Mouse (Mus musculus) brain, adult 2 months (tissue): ENCODE results near the gene Zfp148.

ENCODE experiments used
- DNase-seq: peaks from one replicate; pipeline ENCODE4 v3.0.0; 2011; ENCODE audit warnings: low read depth, low spot score

Gene Zfp148

DNA sequence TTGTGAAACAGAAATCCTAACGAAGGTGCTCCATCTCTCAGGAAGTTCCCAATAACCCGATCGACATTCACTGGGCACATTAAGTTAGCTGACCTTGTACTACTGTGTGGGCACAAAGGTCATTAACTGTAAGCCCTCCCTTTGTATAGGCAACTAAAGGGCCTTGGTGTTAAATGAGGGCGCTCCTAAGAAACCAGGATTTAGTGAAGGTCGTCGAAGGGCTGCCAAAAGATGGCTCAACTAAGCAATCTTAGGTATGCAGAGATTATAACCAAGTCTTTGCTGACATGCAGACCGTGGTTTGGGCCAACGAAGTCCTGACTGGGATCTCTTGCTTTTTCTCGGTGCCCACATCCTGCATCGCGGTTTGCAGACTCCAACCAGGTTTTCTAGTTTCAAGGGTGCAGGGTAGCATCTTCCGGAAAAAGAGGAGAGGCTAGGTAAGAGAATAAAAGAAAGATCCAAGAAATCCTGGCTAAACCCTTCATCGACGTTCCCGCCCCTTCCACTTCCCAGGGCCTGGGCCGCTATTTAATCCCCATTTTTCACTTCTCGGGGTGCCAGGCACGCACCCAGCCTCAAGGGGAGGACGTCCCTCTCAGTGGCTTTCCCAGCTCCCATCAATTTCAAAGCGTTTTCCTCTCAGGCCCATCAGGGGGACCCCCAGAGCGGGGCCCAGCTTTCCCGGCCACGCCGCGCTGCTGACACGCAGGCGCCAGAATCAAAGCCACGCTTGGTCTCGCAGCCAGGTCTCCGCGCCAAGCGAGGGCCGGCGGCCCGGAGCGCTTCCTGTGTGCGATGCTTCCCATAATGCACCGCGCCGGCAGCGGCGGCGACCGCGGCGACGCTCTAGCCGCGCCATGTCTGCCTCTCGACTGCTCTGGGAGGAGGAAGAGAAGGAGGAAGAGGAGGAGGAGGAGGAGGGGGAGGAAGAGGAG, at the start of gene Zfp148:
TSS of gene Zfp148 (plus strand) at position 893 of the 938 bp plus-strand sequence.
- DNase-seq, result peak; percentile 98

DNA sequence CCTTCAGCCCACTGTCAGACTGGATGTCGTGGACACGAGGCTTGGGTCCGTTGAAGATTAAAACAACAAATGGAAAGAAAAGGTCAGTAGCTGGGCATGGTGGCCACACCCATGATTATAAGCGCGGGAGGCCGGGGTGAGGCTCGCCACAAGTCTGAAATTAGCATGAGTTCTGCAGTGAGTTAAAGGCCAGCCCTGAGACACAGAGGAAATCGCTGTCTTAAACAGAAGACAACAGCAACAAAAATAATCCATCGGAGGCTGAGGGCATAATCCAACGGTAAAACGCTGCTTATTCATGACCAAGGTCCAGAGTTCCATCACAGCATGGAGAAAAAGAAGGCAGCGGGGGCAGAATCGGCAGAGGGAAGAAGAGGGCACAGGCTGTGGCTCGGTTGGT, 47.6 kb upstream of the Zfp148 start:
- DNase-seq, result no peak

DNA sequence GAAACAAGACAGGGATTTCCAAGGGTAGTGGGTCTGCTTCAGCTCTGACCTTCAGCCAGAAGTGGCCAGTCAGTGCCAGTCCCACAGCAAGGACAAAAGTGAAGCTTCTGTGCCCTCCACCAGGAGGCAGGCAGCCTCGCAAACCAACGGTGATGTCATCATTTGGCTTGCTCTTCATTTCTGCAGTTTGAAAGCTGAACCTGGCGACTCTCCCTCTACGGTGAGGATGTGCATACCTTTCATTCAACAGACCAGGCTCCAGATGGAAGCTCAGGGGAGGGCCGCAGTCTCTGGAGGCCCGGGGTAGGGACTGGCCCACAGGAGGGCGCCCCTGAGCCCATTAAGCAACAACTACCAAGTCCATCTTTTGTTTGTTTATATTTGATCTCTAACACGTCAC, 43.5 kb upstream of the Zfp148 start:
- peak; percentile 98 for DNase-seq

DNA sequence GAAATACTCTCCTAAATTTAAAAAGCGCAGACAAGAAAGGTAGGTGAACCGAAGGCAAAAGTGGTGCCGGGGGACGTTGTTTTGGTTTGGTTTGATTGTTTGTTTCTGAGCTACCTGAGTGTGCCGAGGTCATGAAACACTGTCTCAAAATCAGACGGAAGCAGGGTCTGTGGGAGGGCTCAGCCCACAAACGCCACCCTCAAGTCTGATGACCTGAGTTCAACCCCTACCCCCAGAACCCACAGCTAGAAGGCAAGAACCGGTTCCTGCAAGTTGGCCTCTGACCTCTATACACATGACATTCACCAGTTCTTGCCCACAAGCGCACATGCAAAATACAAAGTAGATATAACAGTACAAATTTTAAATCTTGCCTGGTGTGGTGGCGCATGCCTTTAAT, 43.0 kb upstream of the Zfp148 start:
- DNase-seq, result no peak

DNA sequence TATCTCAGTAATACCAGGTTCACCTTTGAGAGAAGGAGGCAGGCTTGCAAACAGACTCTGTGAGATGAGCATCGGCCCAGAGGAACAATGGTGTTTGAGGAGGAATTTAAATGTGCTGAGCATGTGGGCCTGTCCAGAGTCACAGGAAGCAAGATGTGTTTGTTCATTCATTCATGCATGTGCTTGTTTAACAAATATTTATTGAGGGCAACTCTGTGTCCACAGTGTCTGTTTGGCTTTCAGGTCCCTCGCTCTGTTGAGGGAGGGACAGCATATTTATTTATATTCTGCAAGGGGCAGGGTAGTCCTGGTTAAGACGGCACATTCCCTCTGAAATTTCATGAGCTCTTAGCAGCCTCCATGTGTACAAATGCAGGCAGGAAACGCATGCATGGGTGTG, 42.1 kb upstream of the Zfp148 start:
- DNase-seq, result no peak

DNA sequence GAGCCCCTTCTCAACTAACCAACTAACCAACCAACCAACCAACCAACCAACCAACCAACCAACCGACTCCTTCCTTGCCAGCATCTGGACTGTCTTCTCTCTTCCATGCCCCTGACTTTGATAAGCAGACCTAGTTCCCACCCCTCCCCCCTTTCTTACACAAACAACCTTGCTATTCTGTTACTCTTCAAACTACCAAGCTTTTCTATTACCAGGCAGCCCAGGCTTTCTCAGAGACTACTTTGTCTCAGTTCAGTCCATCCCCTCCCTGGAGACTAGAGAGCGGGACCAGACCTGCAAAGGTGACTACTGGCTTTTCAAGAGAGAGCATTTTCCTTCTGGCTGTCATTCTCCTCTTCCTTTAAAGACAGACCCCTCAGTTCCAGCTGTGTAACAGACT, 41.2 kb upstream of the Zfp148 start:
- no peak for DNase-seq

DNA sequence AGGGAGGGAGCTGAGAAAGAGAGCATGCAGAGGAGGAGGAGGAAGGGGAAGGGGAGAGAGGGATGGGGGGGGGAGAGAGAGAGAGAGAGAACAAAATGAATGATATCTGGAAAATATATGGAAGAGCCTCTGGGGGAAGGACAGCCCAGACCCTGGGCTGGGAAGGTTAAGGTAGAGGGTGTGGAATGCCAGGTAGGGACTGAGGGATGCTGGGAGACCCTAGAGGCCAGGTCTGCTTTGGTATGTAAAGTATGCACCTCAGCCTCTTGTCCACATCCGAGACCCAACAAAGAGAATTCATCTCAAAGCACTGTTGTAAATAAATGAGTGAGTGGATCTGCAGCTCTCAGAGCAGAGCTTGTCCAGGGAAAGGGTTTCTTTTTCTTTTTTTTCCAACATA, 38.3 kb upstream of the Zfp148 start:
- DNase-seq, result no peak

DNA sequence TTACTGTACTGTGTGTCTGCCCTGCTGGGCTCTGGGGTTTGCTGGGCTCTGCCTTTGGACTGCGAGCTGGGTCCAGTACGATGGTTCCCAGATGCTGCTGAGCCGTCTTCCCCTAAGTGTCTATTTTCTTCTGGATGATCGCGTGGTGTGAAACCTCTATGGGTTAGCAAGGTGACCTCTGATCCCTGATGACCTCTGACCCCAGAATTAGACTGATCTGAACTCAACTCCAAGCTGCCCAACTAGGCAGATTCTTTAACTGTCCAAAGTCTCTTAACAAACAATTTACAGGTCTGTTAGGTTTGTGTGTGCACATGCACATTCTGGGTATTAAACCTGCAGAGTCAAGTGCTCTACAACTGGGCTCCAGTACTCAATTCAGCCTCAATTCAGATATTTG, 37.5 kb upstream of the Zfp148 start:
- DNase-seq, result no peak

DNA sequence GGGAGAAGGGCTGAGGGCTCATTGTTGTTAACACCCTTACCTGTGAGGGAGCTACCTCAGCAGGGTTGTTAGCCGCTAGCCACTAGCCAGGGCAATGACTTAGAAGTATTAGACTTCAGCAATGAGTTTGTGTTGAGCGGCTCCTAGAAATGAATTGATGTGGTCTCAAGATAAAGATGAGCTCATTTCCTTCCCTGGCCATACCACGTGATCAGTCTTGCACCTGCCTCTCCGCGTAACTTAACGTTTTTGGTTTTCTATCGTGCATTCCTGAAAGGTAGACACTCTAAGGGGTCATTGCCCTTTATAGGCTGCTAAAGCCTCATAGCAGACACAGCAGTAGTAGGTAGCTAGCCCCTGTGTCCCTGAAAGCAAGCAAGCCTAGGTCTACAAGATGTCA, 37.0 kb upstream of the Zfp148 start:
- no peak for DNase-seq

DNA sequence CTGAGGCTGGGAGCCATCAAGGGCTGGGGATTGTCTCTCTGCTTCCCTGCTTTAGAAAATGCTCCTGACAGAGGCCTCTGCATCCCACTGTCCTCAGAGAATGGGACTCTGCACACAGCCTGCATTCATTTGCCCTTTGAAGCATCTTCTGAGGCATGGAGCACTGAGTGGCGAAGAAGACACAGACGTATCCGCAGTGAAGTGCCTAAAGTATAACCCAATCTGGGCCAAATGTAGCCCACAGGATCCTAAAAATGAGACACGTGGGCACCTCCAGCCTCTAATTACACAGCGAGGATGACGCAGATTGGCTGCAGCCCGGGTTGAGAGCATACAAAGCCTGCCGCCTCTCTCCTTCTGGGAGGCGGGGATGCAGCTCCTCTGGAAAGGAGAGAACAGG, 36.3 kb upstream of the Zfp148 start:
- peak; percentile 94 for DNase-seq

DNA sequence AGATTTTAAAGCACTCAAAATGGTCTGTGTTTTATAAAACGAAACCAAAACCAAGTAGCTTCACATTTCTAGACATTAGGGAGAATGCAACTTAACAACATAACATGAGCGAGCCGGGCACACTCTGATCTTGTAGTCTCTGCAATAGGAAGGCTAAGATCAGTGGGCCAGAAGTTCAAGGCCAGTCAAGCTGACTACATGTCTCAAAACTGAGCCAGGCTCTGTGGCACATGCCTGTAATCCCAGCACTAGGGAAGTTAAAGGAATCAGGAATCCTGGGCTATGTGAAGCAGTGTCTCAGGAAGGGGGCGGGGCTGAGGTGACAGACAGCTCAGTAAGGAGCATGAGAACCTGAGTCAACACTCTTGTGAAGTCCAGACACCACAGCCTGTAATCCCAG, 35.8 kb upstream of the Zfp148 start:
- peak; percentile 51 for DNase-seq

DNA sequence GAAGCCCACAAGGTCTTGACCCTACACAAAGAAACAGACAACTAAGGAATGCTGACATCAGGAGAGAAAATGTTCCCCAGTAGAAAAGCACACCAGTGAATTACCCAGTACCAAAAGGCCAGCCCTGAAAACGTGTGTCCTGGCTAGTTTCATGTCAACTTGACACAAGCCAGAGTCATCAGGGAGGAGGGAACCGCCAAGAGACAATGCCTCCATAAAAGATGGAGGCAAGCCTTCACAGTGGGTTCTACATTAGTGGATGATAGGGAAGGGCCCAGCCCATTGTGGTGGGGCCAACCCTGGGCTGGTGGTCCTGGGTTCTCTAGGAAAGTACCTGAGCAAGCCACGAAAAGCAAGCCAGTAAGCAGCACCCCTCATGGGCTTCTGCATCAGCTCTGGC, 34.3 kb upstream of the Zfp148 start:
- DNase-seq, result no peak

DNA sequence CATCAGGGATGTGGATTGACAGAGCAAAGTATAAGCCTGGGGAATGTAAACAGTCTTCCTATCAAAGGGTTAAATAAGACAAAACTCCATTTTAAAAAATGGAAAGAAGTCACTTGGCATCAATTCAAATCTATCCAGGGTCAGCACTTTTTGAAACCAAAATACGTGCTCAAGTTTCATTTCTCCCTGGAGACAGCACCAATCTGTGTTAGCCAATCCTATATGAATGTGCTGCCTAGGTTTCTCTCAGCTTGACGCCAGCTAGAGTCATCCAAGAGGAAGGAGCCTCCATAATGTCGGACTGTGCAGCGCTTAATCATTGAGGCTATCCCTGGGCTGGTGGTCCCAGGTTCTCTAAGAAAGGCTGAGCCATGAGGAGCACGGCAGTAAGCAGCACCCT, 33.5 kb upstream of the Zfp148 start:
- DNase-seq, result no peak

DNA sequence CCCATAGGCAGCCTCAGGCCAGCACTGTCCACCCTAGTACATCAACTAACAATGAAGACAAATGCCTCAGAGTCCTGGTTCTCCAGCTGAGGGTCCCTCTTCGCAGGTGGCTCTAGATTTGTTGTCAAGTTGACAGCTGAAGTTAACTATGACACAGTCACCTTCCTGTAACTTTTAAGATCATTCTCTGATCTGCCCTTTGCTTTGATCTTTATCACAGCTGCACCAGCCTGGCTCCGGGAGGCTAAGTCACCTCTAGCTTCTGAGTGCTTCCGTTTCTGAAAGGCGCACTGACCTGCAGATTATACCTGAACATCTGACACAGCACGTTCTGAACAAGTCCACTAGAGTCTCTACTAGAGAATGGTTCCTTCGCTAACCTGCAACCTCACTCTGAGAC, 22.8 kb upstream of the Zfp148 start:
- no peak for DNase-seq

DNA sequence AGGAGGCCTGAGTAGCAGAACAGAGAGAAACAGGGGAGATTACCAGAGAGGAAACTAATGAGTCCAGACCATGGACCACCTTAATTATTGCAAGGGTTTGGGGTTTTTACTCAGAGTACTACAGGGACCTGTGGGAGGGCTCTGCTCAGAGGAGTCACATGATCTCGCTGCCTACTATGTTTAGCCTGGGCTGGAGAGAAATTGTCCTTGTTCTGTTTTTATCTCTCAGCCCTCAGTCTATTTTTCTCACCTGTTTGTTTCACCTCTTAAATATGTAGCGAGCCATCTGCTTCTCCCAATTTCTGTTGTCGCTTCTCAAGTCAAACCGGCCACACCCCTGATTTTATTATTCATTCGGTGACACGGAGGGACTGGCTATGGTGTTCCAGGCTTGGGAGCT, 14.9 kb upstream of the Zfp148 start:
- DNase-seq, result peak; percentile 77

DNA sequence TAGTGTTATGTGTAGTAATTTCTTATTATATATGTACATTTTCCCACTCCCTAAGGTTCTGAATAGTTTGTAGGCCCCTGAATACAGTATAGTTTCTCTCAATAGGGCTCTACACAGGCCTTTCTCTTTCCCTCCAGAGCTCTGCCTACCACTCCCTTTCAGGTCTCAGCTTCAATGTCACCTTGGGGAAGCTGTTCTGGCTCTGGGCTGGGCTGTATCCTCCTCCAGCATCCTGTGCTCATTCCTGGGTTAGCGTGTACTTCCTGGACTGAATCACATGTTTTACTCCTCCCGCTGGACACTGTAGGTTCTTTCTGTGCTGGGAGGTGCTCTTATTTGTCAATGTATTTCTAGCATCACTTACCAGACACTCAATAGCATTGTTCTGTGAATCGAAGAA, 12.0 kb upstream of the Zfp148 start:
- no peak for DNase-seq

DNA sequence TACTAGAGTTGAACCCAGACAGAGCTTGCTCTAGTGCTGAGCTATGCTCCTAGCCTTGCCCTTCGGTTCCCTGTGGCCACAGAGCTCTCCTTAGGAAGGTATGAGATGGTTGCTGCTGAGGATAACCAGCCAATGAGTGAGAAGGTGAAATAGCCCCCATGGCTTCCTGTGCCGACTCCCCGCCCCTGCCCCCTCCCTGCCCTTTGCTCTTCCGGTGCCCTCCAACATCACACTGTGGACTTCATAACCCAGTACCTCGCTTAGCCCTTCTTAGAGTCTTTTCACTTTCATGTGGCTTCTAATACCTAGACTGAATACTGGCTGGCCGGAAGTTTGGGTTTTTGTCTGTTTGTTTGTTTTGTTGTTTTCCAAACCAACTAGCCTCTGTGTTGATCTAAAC, 9.8 kb upstream of the Zfp148 start:
- DNase-seq, result no peak

DNA sequence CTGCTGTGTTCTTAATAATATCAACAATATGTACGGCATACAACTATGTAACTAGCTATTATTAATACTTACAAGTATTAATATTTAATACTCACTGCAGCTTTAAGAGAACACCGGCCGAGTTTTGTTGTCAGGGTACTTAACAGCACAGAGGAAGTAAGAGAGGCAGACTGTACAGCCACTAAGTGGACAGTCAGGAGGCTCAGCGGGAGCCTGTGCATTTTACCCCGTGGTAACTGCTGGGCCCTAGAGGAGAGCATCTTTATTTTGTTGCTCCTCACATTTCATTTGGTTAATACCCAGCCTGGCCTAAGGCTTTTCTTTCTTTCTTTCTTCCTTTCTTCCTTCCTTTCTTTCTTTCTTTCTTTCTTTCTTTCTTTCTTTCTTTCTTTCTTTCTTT, 8.0 kb upstream of the Zfp148 start:
- DNase-seq, result no peak

DNA sequence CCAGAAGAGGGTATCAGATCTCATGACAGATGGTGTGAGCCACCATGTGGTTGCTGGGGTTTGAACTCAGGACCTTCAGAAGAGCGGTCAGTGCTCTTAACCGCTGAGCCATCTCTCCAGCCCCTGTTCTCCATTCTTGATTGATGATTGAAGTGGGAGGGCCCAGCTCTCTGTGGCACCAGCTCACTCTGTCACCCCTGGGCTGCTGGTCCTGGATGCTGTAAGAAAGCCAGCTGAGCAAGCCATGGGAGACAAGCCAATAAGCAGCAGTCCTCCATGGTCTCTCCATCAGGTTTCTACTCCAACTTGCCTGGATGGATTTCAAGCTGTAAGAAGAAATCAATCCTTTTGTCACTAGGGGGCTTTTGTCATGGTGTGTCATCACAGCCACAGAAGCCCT, 7.3 kb upstream of the Zfp148 start:
- DNase-seq, result no peak

DNA sequence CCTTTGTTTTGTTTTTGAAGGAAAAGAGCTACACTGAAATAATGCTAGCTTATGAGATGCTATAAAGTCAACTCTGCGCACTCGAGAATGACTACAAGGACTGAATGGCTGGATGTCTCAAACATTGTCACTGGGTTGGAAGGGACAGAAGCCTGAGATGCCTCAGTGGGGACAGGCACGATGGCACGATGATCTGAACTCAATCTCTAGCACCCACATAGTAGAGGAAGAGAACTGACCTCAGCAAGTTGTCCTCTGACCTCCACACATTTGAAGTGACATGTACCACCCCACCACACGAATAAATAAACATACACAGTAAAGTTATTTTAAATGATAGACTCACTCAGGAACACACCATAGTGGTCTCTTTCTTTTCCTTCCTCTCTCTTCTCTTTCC, 4.4 kb upstream of the Zfp148 start:
- DNase-seq, result no peak

DNA sequence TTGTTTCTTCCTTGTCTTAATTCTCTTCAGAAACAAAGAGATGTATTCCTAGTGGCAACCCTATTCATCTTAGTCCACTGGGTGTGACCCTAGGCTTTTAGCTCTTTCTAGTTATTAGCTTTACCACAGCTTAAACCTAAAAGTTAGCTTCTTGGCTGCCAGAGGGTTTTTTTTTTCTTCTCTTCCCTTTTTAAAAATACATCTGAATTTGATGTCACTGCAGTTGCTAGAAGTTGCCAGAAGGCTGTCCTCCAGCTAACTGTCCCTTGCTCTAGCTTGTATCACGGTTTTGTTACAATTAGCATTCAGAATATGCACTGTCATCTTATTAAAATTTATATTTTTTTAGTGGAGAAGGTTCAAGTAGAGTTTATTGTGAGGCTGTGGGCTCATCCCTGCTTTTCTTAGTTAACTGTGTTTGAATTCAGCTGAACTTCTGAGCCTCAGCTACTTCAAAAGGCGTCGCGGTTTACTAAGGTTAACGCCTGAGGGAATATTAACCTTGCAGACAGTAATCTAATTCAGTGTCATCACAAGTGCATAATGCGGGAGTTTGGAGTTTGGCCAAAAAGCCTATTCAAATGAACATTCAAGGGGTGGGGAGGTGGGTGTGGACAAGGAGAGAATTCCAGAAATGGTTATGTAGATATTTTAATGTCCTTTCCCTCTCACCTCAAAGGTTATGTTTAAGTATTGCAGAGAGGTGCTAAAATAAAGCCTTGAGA, 1.3 kb upstream of the Zfp148 start:
- DNase-seq, result peak; percentile 31

DNA sequence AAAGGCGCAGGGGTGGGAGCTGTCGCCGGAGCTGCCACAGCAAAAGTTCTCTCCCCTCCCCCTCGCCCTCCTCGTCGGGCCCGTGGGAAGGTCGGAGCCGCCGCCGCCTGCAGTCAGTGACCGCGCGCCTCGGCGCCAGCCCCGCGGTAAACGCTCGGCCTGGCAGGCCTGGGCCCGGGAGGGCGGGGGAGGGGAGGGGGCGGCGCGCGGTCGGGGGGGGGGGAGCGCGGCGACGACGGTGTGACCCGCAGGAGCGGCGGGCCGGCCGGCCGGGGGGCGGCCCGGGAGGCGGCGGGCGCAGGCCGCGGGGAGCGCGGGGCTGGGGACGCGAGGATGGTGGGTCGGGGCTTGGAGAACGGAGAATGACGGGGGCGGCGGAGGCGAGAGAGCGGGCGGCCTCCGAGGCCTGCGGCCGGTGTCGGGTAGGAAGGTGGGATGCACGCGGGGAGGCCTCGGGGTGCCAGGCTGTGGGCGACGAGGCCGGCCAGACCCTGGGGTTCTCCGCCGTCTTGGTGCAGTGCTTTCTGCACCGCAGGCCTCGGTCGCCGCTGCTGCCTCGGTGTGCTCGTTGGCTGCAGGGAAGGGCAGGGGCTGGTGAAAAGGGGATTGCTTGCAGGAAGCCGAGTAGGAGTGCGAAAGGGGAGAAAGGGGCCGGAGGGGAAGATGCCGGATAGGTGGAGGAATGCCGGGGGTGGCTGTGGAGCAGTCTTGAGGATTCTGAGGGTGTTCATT, 412 bp downstream of the Zfp148 start:
- peak; percentile 71 for DNase-seq
